Mouse (Mus musculus): ENCODE results near the gene Ikzf4. TPM values are rescaled to one million over a fixed set of nuclear protein-coding genes. Genes with fewer than 3 reads are reported as not detected.
"Not testable (repeated sequence)": the region's sequence is repeated elsewhere in the genome, so short reads cannot be mapped to it uniquely, and the experiment has no call there.

The Ikzf4 gene
- total RNA-seq, 2 experiments from 2014 or later = 18.5 to 19.8 TPM

GRCm38 (mm10) chr10:128646139-128647089 is 623 bp upstream of the Ikzf4 start:
- intact Hi-C loops (cut with DNase I) = no loop called here
- peak; percentile 45 to 72 for DNase-seq (ENCODE audit: extremely low spot score in 1 of 2, low spot score in 2 of 2)

- intact Hi-C loops (cut with DNase I) = no loop called here
- no peak for DNase-seq (ENCODE audit: extremely low spot score in 1 of 2, low spot score in 2 of 2)
Measured at GRCm38 (mm10) chr10:128642749-128643148, 3.0 kb downstream of the Ikzf4 start.

- intact Hi-C loops (cut with DNase I) = no loop called here
- DNase-seq (ENCODE audit: extremely low spot score in 1 of 2, low spot score in 2 of 2) = no peak
Measured at GRCm38 (mm10) chr10:128641871-128642270, 3.9 kb downstream of the Ikzf4 start.

- intact Hi-C loops (cut with DNase I) = no loop called here
- DNase-seq (ENCODE audit: extremely low spot score in 1 of 2, low spot score in 2 of 2) = no peak
Measured at GRCm38 (mm10) chr10:128640891-128641290, 4.9 kb downstream of the Ikzf4 start.

- DNase-seq (ENCODE audit: extremely low spot score in 1 of 2, low spot score in 2 of 2) = no peak
- intact Hi-C loops (cut with DNase I) = no loop called here
Measured at GRCm38 (mm10) chr10:128639999-128640398, 5.8 kb downstream of the Ikzf4 start.

- no peak for DNase-seq (ENCODE audit: extremely low spot score in 1 of 2, low spot score in 2 of 2)
- intact Hi-C loops (cut with DNase I) = no loop called here
Measured at GRCm38 (mm10) chr10:128637011-128637410, 8.8 kb downstream of the Ikzf4 start.

GRCm38 (mm10) chr10:128636561-128636960 is 9.2 kb downstream of the Ikzf4 start:
- no peak for DNase-seq (ENCODE audit: extremely low spot score in 1 of 2, low spot score in 2 of 2)
- intact Hi-C loops (cut with DNase I) = no loop called here

GRCm38 (mm10) chr10:128635697-128636096 is 10.1 kb downstream of the Ikzf4 start:
- DNase-seq (ENCODE audit: extremely low spot score in 1 of 2, low spot score in 2 of 2) = no peak
- intact Hi-C loops (cut with DNase I) = no loop called here

GRCm38 (mm10) chr10:128631571-128631970 is 14.2 kb downstream of the Ikzf4 start:
- DNase-seq (ENCODE audit: extremely low spot score in 1 of 2, low spot score in 2 of 2) = no peak

GRCm38 (mm10) chr10:128630306-128630705 is 15.5 kb downstream of the Ikzf4 start:
- DNase-seq (ENCODE audit: extremely low spot score in 1 of 2, low spot score in 2 of 2); intact Hi-C loops (cut with DNase I): not testable (repeated sequence)

More at GRCm38 (mm10) chr10:128631571-128631970, 14.2 kb downstream of the Ikzf4 start:
- intact Hi-C loops (cut with DNase I) = no loop called here

- DNase-seq (ENCODE audit: extremely low spot score in 1 of 2, low spot score in 2 of 2) = no peak
- intact Hi-C loops (cut with DNase I) = loop anchor here (5.0 kb wide), 1 partner anchor 43 kb away; the partner anchor contains the start of gene Suox
Measured at GRCm38 (mm10) chr10:128629746-128630145, 16.0 kb downstream of the Ikzf4 start.

GRCm38 (mm10) chr10:128627398-128628317 is 18.1 kb downstream of the Ikzf4 start:
- intact Hi-C loops (cut with DNase I) = loop anchor here (5.0 kb wide), 1 partner anchor 45 kb away; the partner anchor contains the start of gene Suox
- DNase-seq (ENCODE audit: extremely low spot score in 1 of 2, low spot score in 2 of 2) = no peak

GRCm38 (mm10) chr10:128626311-128627310 is 19.2 kb downstream of the Ikzf4 start, which contains the start of gene Rps26:
Rps26 (minus strand) TSS chr10:128626747.
- intact Hi-C loops (cut with DNase I) = loop anchor here (5.0 kb wide), 1 partner anchor 46 kb away; the partner anchor contains the start of gene Suox
- peak; percentile 89 to 96 for DNase-seq (ENCODE audit: extremely low spot score in 1 of 2, low spot score in 2 of 2)

- intact Hi-C loops (cut with DNase I) = loop anchor here (5.0 kb wide), 1 partner anchor 47 kb away; the partner anchor contains the start of gene Suox
Measured at GRCm38 (mm10) chr10:128625287-128625894, 20.4 kb downstream of the Ikzf4 start.

GRCm38 (mm10) chr10:128623106-128623613 is 22.6 kb downstream of the Ikzf4 start:
- DNase-seq (ENCODE audit: extremely low spot score in 1 of 2, low spot score in 2 of 2); intact Hi-C loops (cut with DNase I): not testable (repeated sequence)

More at GRCm38 (mm10) chr10:128625287-128625894, 20.4 kb downstream of the Ikzf4 start:
- no peak for DNase-seq (ENCODE audit: extremely low spot score in 1 of 2, low spot score in 2 of 2)

- intact Hi-C loops (cut with DNase I) = no loop called here
- no peak for DNase-seq (ENCODE audit: extremely low spot score in 1 of 2, low spot score in 2 of 2)
Measured at GRCm38 (mm10) chr10:128622702-128623101, 23.1 kb downstream of the Ikzf4 start.

- no peak for DNase-seq (ENCODE audit: extremely low spot score in 1 of 2, low spot score in 2 of 2)
- intact Hi-C loops (cut with DNase I) = no loop called here
Measured at GRCm38 (mm10) chr10:128621986-128622520, 23.7 kb downstream of the Ikzf4 start.

Measured in left cerebral cortex, postnatal 10 days (tissue).